Mouse (Mus musculus) intestine, postnatal 0 days (tissue): ENCODE results near the gene Celf2. TPM values are rescaled to one million over a fixed set of nuclear protein-coding genes. Genes with fewer than 3 reads are reported as not detected.

ENCODE experiments used
- ATAC-seq: fragments of 200-750 bp; cut with Nextera tagmentation; 2 replicates; pipeline ENCODE4 v1.8.0; 2017; ENCODE audit warnings: mild to moderate bottlenecking, moderate TSS enrichment, moderate library complexity
- H3K27ac ChIP-seq: fragments of 300-500 bp; sonication (generic); 2 replicates; pipeline ENCODE4 v1.5.1; 2014; ENCODE audit warnings: mild to moderate bottlenecking, low read depth, low read length, moderate library complexity
- H3K27me3 ChIP-seq: fragments of 300-500 bp; sonication (generic); replicated peaks from 2 replicates; pipeline ENCODE4 v1.6.1; 2014; ENCODE audit warnings: low read length, mixed read lengths; ENCODE audit not compliant: control insufficient read depth, insufficient read depth
- H3K36me3 ChIP-seq: fragments of 300-500 bp; sonication (generic); 2 replicates; pipeline ENCODE4 v1.6.1; 2014; ENCODE audit warnings: mild to moderate bottlenecking, moderate library complexity; ENCODE audit not compliant: control insufficient read depth, insufficient read depth
- H3K4me1 ChIP-seq: fragments of 300-500 bp; sonication (generic); replicated peaks from 2 replicates; pipeline ENCODE4 v1.6.1; 2014; ENCODE audit warnings: antibody characterized with exemption, low read length, mixed read lengths; ENCODE audit not compliant: control insufficient read depth, insufficient read depth
- H3K4me2 ChIP-seq: fragments of 300-500 bp; sonication (generic); replicated peaks from 2 replicates; pipeline ENCODE4 v1.6.1; 2014; ENCODE audit warnings: low read depth, mild to moderate bottlenecking, moderate library complexity
- H3K4me3 ChIP-seq: fragments of 300-500 bp; sonication (generic); 2 replicates; pipeline ENCODE4 v1.5.1; 2014; ENCODE audit warnings: low read depth, low read length
- H3K9ac ChIP-seq: fragments of 300-500 bp; sonication (generic); 2 replicates; pipeline ENCODE4 v1.6.1; 2014; ENCODE audit warnings: mild to moderate bottlenecking, low read depth, low read length
- H3K9me3 ChIP-seq: fragments of 300-500 bp; sonication (generic); 2 replicates; pipeline ENCODE4 v1.6.1; 2016; ENCODE audit warnings: mixed run types; ENCODE audit not compliant: control insufficient read depth
- CTCF ChIP-seq: sonication (generic); IDR thresholded peaks from 2 replicates; pipeline ENCODE4 v1.5.1; 2016; ENCODE audit warnings: low read depth, mild to moderate bottlenecking, control low read depth, antibody characterized with exemption, moderate library complexity
- WGBS: fragments of 180-500 bp; shearing (Covaris S2); extraction: QIAGEN DNeasy Blood & Tissue Kit; methylation state at CpG from one replicate; pipeline ENCODE4 v1.1.7; 2014; 5-methylcytosine and 5-hydroxymethylcytosine counted together
- polyA plus RNA-seq: library from polyadenylated mRNA; unstranded; fragments of >200 nt; fragmentation: Nextera tagmentation; extraction: Ambion mirVana; gene quantifications from 2 replicates; pipeline ENCODE4 v1.2.1, GENCODE M21; 2015

Gene Celf2
- polyA plus RNA-seq, 1 experiment from 2014 or later = 16.8 TPM

GRCm38 (mm10) chr2:7069458-7069857 lies 439.9 kb downstream of the Celf2 start:
- Histone ChIP-seq H3K4me2 (no peak overlapping the region), H3K9ac (no peak overlapping the region), H3K27ac (no peak overlapping the region), H3K9me3 (no peaks in the 10 kb centered on the region), H3K36me3 (no peaks in the 10 kb centered on the region), H3K27me3 (no peaks in the 10 kb centered on the region), H3K4me1 (no peaks in the 10 kb centered on the region), H3K4me3 (no peak overlapping the region)
- WGBS = 34% methylated on average over 3 of the region's 3 CpGs
- no peak for ATAC-seq
- no peak for TF ChIP-seq CTCF

GRCm38 (mm10) chr2:7068281-7068680 lies 441.1 kb downstream of the Celf2 start:
- Histone ChIP-seq H3K9me3 (no peaks in the 10 kb centered on the region), H3K4me1 (no peaks in the 10 kb centered on the region), H3K4me3 (no peak overlapping the region), H3K4me2 (no peak overlapping the region), H3K27ac (no peak overlapping the region), H3K27me3 (no peaks in the 10 kb centered on the region), H3K36me3 (no peaks in the 10 kb centered on the region), H3K9ac (no peak overlapping the region)
- WGBS = 89% methylated on average over 6 of the region's 6 CpGs
- no peak for TF ChIP-seq CTCF
- ATAC-seq = no peak

DNA sequence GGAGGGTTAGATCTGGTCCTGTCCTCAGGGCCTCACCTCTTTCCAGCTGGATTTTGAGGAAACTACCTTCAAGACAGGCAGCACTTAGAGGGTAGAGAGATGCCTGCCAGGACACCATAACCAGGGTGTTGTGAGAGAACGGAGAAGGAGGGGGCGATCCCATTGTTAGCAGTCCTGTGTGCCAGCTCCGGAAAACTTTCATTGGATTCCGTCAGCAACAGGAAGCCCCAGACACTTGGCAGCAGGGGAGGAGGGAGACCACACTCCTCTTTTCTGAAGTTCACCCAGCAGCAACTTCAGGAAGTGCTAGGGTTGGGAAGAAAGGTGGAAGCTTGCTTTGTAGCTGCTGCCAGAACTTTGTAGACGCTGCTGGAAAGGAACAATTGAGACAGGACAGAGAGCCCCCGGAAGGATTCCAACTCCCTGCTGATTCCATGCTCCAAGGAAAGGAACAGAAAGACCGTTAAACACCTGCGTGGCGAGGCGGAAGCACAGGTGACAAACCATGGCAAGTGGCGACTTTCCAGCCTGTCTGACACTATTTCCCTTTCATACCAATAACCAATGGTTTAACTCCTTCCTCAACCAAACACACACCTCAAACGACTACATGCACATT lies 445.7 kb downstream of the Celf2 start:
- H3K4me3 ChIP-seq = no peak overlapping the region
- no peak overlapping the region for H3K4me2 ChIP-seq
- no peaks in the 10 kb centered on the region for H3K9me3 ChIP-seq
- 43% methylated on average over 12 of the region's 12 CpGs for WGBS
- no peak overlapping the region for H3K27ac ChIP-seq
- H3K27me3 ChIP-seq = no peaks in the 10 kb centered on the region
- no peaks in the 10 kb centered on the region for H3K4me1 ChIP-seq
- H3K9ac ChIP-seq = no peak overlapping the region
- ATAC-seq = no peak
- no peaks in the 10 kb centered on the region for H3K36me3 ChIP-seq
- TF ChIP-seq CTCF = no peak

DNA sequence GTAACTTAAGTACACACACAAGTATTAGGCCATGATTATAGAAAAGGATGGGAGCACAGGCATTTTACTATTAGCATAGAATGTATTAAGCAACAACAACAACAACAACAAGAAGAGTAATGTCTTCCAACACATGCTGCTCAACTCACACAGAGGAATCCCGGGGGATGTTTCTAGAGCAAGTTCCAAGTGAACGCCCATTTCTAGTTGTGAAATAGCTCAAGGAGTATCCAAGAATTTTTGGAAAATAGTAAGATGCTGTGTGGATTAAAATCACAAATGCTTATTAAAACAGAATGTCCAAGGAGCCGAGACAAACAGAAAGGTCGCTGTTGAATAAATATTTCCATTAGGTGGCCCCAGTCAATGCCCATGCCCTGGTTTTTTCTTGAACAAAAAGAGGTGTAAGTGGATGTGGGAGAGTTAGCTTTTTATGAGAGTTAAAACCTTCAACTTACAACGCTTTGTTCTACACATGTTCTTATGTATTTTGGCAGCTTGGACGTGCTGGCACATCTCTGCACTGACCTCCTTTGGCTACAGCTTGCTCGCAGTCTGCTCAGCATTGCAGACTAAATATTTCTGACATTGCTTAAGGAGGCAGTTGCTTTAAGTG lies 448.8 kb downstream of the Celf2 start:
- Histone ChIP-seq H3K27me3 (no peaks in the 10 kb centered on the region), H3K4me2 (no peak overlapping the region), H3K9ac (no peak overlapping the region), H3K36me3 (no peaks in the 10 kb centered on the region), H3K9me3 (no peaks in the 10 kb centered on the region), H3K4me3 (no peak overlapping the region), H3K4me1 (no peaks in the 10 kb centered on the region), H3K27ac (no peak overlapping the region)
- WGBS = 62% methylated on average over 7 of the region's 7 CpGs
- no peak for TF ChIP-seq CTCF
- ATAC-seq = no peak

GRCm38 (mm10) chr2:7056401-7056800 lies 453.0 kb downstream of the Celf2 start:
- 78% methylated on average over 4 of the region's 4 CpGs for WGBS
- H3K9ac ChIP-seq = no peak overlapping the region
- H3K27me3 ChIP-seq = no peaks in the 10 kb centered on the region
- no peak overlapping the region for H3K4me3 ChIP-seq
- H3K4me1 ChIP-seq = no peaks in the 10 kb centered on the region
- ATAC-seq = no peak
- TF ChIP-seq CTCF = no peak
- H3K36me3 ChIP-seq = no peaks in the 10 kb centered on the region
- H3K9me3 ChIP-seq = no peaks in the 10 kb centered on the region
- no peak overlapping the region for H3K4me2 ChIP-seq
- H3K27ac ChIP-seq = no peak overlapping the region

DNA sequence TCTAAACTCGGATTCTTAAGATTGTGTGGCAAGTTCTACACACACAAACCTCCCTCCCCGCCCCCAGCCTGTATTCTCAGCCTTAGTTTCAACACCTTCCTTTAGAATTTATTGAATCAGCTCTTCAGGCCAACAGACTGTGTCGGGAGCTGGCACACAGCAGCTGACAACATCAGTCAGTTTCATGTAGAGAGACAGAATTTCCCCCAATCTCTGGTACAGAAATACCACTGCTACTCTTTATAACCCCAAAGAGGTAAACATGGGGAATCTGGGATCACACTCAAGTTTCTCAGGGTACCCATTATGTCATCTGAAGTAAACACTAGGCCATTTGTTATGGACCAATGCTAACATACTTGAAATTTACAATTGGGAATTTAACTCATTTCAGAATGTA lies 453.4 kb downstream of the Celf2 start:
- Histone ChIP-seq H3K27ac (no peak overlapping the region), H3K4me1 (no peaks in the 10 kb centered on the region), H3K36me3 (no peaks in the 10 kb centered on the region), H3K9me3 (no peaks in the 10 kb centered on the region), H3K4me3 (no peak overlapping the region), H3K9ac (no peak overlapping the region), H3K27me3 (no peaks in the 10 kb centered on the region), H3K4me2 (no peak overlapping the region)
- whole genome bisulfite sequencing = 60% methylated on average over 3 of the region's 3 CpGs
- no peak for ATAC-seq
- TF ChIP-seq CTCF = no peak
